30 mouse cellular contexts compared by ENCODE assay signal in the genomic region with DNA sequence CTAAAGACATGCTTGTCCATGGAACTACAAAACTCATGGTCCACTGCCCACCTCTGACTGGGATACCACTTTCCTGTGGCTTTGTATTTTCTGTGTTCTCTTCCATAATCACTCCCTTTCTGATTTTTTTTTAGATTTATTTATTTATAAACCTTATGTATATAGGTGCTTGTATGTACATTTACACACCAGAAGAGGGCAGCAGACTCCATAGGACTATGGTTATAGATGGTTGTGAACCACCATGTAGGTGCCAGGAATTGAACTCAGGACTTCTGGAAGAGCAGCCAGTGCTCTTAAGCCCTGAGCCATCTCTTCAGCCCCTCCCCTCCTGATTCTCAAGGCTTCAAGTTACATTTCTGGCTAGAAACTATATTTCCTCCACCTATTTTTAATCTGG. TPM values are rescaled to one million over a fixed set of nuclear protein-coding genes. Genes with fewer than 3 reads are reported as not detected.
A peak's percentile ranks its signal among the peaks of the same experiment; 100 is the strongest.
DNase-seq lines count a peak whose midpoint lies in the region; ATAC-seq and TF ChIP-seq lines count a peak whose summit lies in the region.
"Had no signal": no experiment of that assay in that cellular context is flagged by ENCODE, and none has a peak within 500 bp of the region (broad histone marks: within the 10 kb centered on the region; RNA-seq: fewer than 3 reads in every experiment).

No protein-coding gene starts in this region.

- peaks cover 37% of the 10 kb centered on the region for H3K36me3 ChIP-seq in intestine, postnatal 0 days (ENCODE audit: control insufficient read depth, insufficient read depth)
- peaks cover 2% of the 10 kb centered on the region; the same call in 1 of the 2 replicates for H3K36me3 ChIP-seq in intestine, embryonic 16.5 days (ENCODE audit: control insufficient read depth, insufficient read depth, low read length)
- peaks cover 11% of the 10 kb centered on the region; the same call in 1 of the 2 replicates for H3K36me3 ChIP-seq in midbrain, postnatal 0 days (ENCODE audit: insufficient read depth, low read length)
- peaks cover 20% of the 10 kb centered on the region for H3K36me3 ChIP-seq in midbrain, embryonic 16.5 days (ENCODE audit: control insufficient read depth, insufficient read depth, low read length)
- H3K36me3 ChIP-seq: stomach, embryonic 15.5 days had no signal

- peak; percentile 40 for TF ChIP-seq CTCF in intestine, postnatal 0 days (IDR thresholded peaks at IDR 0.05; ENCODE audit: low read depth)
- TF ChIP-seq CTCF in midbrain, postnatal 0 days (IDR thresholded peaks at IDR 0.05): peak; percentile 41
- peak; percentile 46 for TF ChIP-seq CTCF in Patski (IDR thresholded peaks at IDR 0.05)

- no peak overlapping the region for H3K9ac ChIP-seq in intestine, postnatal 0 days (ENCODE audit: low read depth, low read length)
- H3K9ac ChIP-seq in intestine, embryonic 16.5 days (ENCODE audit: low read depth, low read length): no peak overlapping the region
- H3K9ac ChIP-seq in midbrain, postnatal 0 days (replicated peaks; ENCODE audit: low read length, poor library complexity, severe bottlenecking): no peak overlapping the region
- H3K9ac ChIP-seq in midbrain, embryonic 16.5 days (ENCODE audit: low read depth, low read length): no peak overlapping the region
- H3K9ac ChIP-seq: embryonic facial prominence, embryonic 12.5 days; forebrain, embryonic 12.5 days; heart, embryonic 12.5 days; limb, embryonic 15.5 days; liver, embryonic 15.5 days; stomach, embryonic 15.5 days had no signal

- POLR2A ChIA-PET in Patski (lab: Charles Lee): no interaction called here

- CTCF ChIA-PET in Patski (lab: Charles Lee): interaction anchor here (1.0 to 1.1 kb wide), 2 partner anchors 10 to 245 kb away, joined by 3 read pairs; no protein-coding TSS in a partner anchor

- H3K27ac ChIP-seq in intestine, postnatal 0 days (ENCODE audit: low read depth, low read length): no peak overlapping the region
- H3K27ac ChIP-seq in intestine, embryonic 16.5 days (ENCODE audit: low read length): no peak overlapping the region
- H3K27ac ChIP-seq in midbrain, postnatal 0 days (ENCODE audit: low read depth, low read length): no peak overlapping the region
- no peak overlapping the region for H3K27ac ChIP-seq in midbrain, embryonic 16.5 days (ENCODE audit: low read length)
- H3K27ac ChIP-seq: embryonic facial prominence, embryonic 12.5 days; forebrain, embryonic 12.5 days; hindbrain, postnatal 0 days; limb, embryonic 15.5 days; liver, embryonic 15.5 days; stomach, embryonic 15.5 days had no signal

- no peaks in the 10 kb centered on the region for H3K4me1 ChIP-seq in intestine, postnatal 0 days (replicated peaks; ENCODE audit: control insufficient read depth, insufficient read depth, low read length)
- no peaks in the 10 kb centered on the region for H3K4me1 ChIP-seq in intestine, embryonic 16.5 days (ENCODE audit: control insufficient read depth, insufficient read depth, low read length)
- no peaks in the 10 kb centered on the region for H3K4me1 ChIP-seq in midbrain, postnatal 0 days (ENCODE audit: insufficient read depth, low read length)
- H3K4me1 ChIP-seq in midbrain, embryonic 16.5 days (ENCODE audit: control insufficient read depth, insufficient read depth, low read length): 0 out of 2 replicates have a peak, but pooled peaks cover 3% of the 10 kb centered on the region
- H3K4me1 ChIP-seq: heart, embryonic 12.5 days; limb, embryonic 15.5 days; liver, embryonic 15.5 days; stomach, embryonic 15.5 days had no signal

- H3K27me3 ChIP-seq in intestine, postnatal 0 days (replicated peaks; ENCODE audit: control insufficient read depth, insufficient read depth, low read length): no peaks in the 10 kb centered on the region
- H3K27me3 ChIP-seq in intestine, embryonic 16.5 days (replicated peaks; ENCODE audit: control insufficient read depth, insufficient read depth, low read length): no peaks in the 10 kb centered on the region
- H3K27me3 ChIP-seq in midbrain, postnatal 0 days (ENCODE audit: insufficient read depth, low read length): no peaks in the 10 kb centered on the region
- H3K27me3 ChIP-seq in midbrain, embryonic 16.5 days (ENCODE audit: control insufficient read depth, insufficient read depth, low read depth, low read length): no peaks in the 10 kb centered on the region
- H3K27me3 ChIP-seq in Patski: no peaks in the 10 kb centered on the region
- H3K27me3 ChIP-seq: embryonic facial prominence, embryonic 12.5 days; forebrain, embryonic 12.5 days; heart, embryonic 12.5 days; limb, embryonic 15.5 days; liver, embryonic 15.5 days; stomach, embryonic 15.5 days had no signal

- H3K9me3 ChIP-seq in intestine, postnatal 0 days (ENCODE audit: control insufficient read depth): no peaks in the 10 kb centered on the region
- no peaks in the 10 kb centered on the region for H3K9me3 ChIP-seq in intestine, embryonic 16.5 days (ENCODE audit: control insufficient read depth, low read length)
- no peaks in the 10 kb centered on the region for H3K9me3 ChIP-seq in midbrain, postnatal 0 days (ENCODE audit: low read length)
- H3K9me3 ChIP-seq in midbrain, embryonic 16.5 days (replicated peaks; ENCODE audit: control insufficient read depth, low read length, poor library complexity, severe bottlenecking): no peaks in the 10 kb centered on the region
- H3K9me3 ChIP-seq: embryonic facial prominence, embryonic 12.5 days; forebrain, embryonic 12.5 days; G1E; heart, embryonic 12.5 days; limb, embryonic 15.5 days; liver, embryonic 15.5 days; stomach, embryonic 15.5 days had no signal

- H3K4me2 ChIP-seq in intestine, postnatal 0 days (replicated peaks; ENCODE audit: low read depth): no peak overlapping the region
- H3K4me2 ChIP-seq in intestine, embryonic 16.5 days (ENCODE audit: low read depth, low read length): no peak overlapping the region
- H3K4me2 ChIP-seq in midbrain, postnatal 0 days (ENCODE audit: low read depth, low read length, poor library complexity, severe bottlenecking): no peak overlapping the region
- no peak overlapping the region for H3K4me2 ChIP-seq in midbrain, embryonic 16.5 days (ENCODE audit: low read length)
- H3K4me2 ChIP-seq: embryonic facial prominence, embryonic 12.5 days; forebrain, embryonic 12.5 days; heart, embryonic 12.5 days; limb, embryonic 15.5 days; liver, embryonic 15.5 days; midbrain, embryonic 11.5 days; stomach, embryonic 15.5 days had no signal

- DNase-seq in midbrain, postnatal 0 days (ENCODE audit: low spot score): no peak
- DNase-seq in Patski (ENCODE audit: low read depth, low spot score): no peak
- no peak for DNase-seq in right cerebral cortex, postnatal 36 days (ENCODE audit: low spot score in 2 of 2)
- DNase-seq: adrenal gland, postnatal 14 days; cerebellum, adult 2 months; cerebellum, postnatal 25 days; heart, postnatal 10 days; kidney, adult 2 months; kidney, postnatal 10 days; lung, postnatal 10 days; right cerebral cortex, postnatal 14 days; thymus, adult 18-20 months; thymus, postnatal 4 days had no signal

- in situ Hi-C loops in Patski (cut with MboI; ENCODE audit: low pct_unique_long_range_greater_than_20kb): no loop called here

- H3K4me3 ChIP-seq in intestine, postnatal 0 days (ENCODE audit: low read depth, low read length): no peak overlapping the region
- no peak overlapping the region for H3K4me3 ChIP-seq in intestine, embryonic 16.5 days (ENCODE audit: low read length)
- no peak overlapping the region for H3K4me3 ChIP-seq in midbrain, postnatal 0 days (ENCODE audit: low read depth, low read length)
- H3K4me3 ChIP-seq in midbrain, embryonic 16.5 days (ENCODE audit: low read depth, low read length): no peak overlapping the region
- H3K4me3 ChIP-seq: embryonic facial prominence, embryonic 12.5 days; forebrain, embryonic 12.5 days; heart, embryonic 12.5 days; limb, embryonic 15.5 days; liver, embryonic 15.5 days; stomach, embryonic 15.5 days had no signal

- no peak for ATAC-seq in intestine, postnatal 0 days
- ATAC-seq in intestine, embryonic 16.5 days: no peak
- no peak for ATAC-seq in midbrain, postnatal 0 days (ENCODE audit: low FRiP score)
- no peak for ATAC-seq in midbrain, embryonic 16.5 days
- ATAC-seq in Patski: no peak
- ATAC-seq in megakaryocyte, adult 5-6 weeks (ENCODE audit: poor library complexity, severe bottlenecking): no peak
- ATAC-seq: hindbrain, postnatal 0 days had no signal

RNA-seq across cellular contexts. Expression of a gene that starts 16.3 kb away (rescaled TPM):
- polyA plus RNA-seq in intestine, postnatal 0 days (2015; fragmentation: Nextera tagmentation; extraction: Ambion mirVana): 48.4 and 50.0 TPM in 2 replicates
- polyA plus RNA-seq in intestine, embryonic 16.5 days (2015; fragmentation: Nextera tagmentation; extraction: Ambion mirVana): 19.1 and 19.9 TPM in 2 replicates
- total RNA-seq in midbrain, postnatal 0 days (2014; rRNA removed): 4.6 TPM in 1 of 2 replicates, not detected in the other
- polyA plus RNA-seq in midbrain, postnatal 0 days (2015; fragmentation: Nextera tagmentation; extraction: Ambion mirVana): 1.5 and 1.8 TPM in 2 replicates
- 0.82 and 1.4 TPM in 2 replicates for polyA plus RNA-seq in midbrain, embryonic 16.5 days (2015; fragmentation: Nextera tagmentation; extraction: Ambion mirVana)
- 2.7 TPM for polyA plus RNA-seq in Patski (2021)
- total RNA-seq in megakaryocyte, adult 5-6 weeks (2015): not detected in 2 replicates
- total RNA-seq in megakaryocyte, adult 5-6 weeks (2017): 0.81 TPM in 1 of 2 replicates, not detected in the other
- total RNA-seq: gastrocnemius, adult 8-10 months; hindbrain, postnatal 0 days; left cerebral cortex, postnatal 14 days had no signal

RNA-seq across cellular contexts. Expression of a gene that starts 25.6 kb away (rescaled TPM):
- not detected in 2 replicates for polyA plus RNA-seq in intestine, postnatal 0 days (2015; fragmentation: Nextera tagmentation; extraction: Ambion mirVana)
- not detected in 2 replicates for polyA plus RNA-seq in intestine, embryonic 16.5 days (2015; fragmentation: Nextera tagmentation; extraction: Ambion mirVana)
- 4.5 and 5.8 TPM in 2 replicates for total RNA-seq in midbrain, postnatal 0 days (2014; rRNA removed)
- polyA plus RNA-seq in midbrain, postnatal 0 days (2015; fragmentation: Nextera tagmentation; extraction: Ambion mirVana): 6.9 and 7.2 TPM in 2 replicates
- polyA plus RNA-seq in midbrain, embryonic 16.5 days (2015; fragmentation: Nextera tagmentation; extraction: Ambion mirVana): 3.7 and 4.3 TPM in 2 replicates
- polyA plus RNA-seq in Patski (2021): not detected
- total RNA-seq in megakaryocyte, adult 5-6 weeks (2015): not detected in 2 replicates
- not detected in 2 replicates for total RNA-seq in megakaryocyte, adult 5-6 weeks (2017)
- total RNA-seq: adrenal gland, postnatal 14 days; gastrocnemius, adult 8-10 months; heart, postnatal 10 days; monocyte, adult 5-6 weeks had no signal
- polyA plus RNA-seq: G1E; gonadal fat pad, adult 2 months; liver, embryonic 15.5 days had no signal

RNA-seq across cellular contexts. Expression of a gene that starts 57.2 kb away (rescaled TPM):
- polyA plus RNA-seq in intestine, postnatal 0 days (2015; fragmentation: Nextera tagmentation; extraction: Ambion mirVana): 11.2 and 11.7 TPM in 2 replicates
- polyA plus RNA-seq in intestine, embryonic 16.5 days (2015; fragmentation: Nextera tagmentation; extraction: Ambion mirVana): 3.0 and 3.7 TPM in 2 replicates
- total RNA-seq in midbrain, postnatal 0 days (2014; rRNA removed): 35.3 and 37.6 TPM in 2 replicates
- polyA plus RNA-seq in midbrain, postnatal 0 days (2015; fragmentation: Nextera tagmentation; extraction: Ambion mirVana): 10.7 and 12.0 TPM in 2 replicates
- 14.4 and 17.1 TPM in 2 replicates for polyA plus RNA-seq in midbrain, embryonic 16.5 days (2015; fragmentation: Nextera tagmentation; extraction: Ambion mirVana)
- polyA plus RNA-seq in Patski (2021): 32.4 TPM
- 74.6 and 82.1 TPM in 2 replicates for total RNA-seq in megakaryocyte, adult 5-6 weeks (2015)
- total RNA-seq in megakaryocyte, adult 5-6 weeks (2017): 80.8 and 83.2 TPM in 2 replicates

RNA-seq across cellular contexts. Expression of a gene that starts 58.4 kb away (rescaled TPM):
- 147 TPM in 2 replicates for polyA plus RNA-seq in intestine, postnatal 0 days (2015; fragmentation: Nextera tagmentation; extraction: Ambion mirVana)
- polyA plus RNA-seq in intestine, embryonic 16.5 days (2015; fragmentation: Nextera tagmentation; extraction: Ambion mirVana): 237 and 261 TPM in 2 replicates
- total RNA-seq in midbrain, postnatal 0 days (2014; rRNA removed): 25.9 and 26.4 TPM in 2 replicates
- 61.9 and 63.5 TPM in 2 replicates for polyA plus RNA-seq in midbrain, postnatal 0 days (2015; fragmentation: Nextera tagmentation; extraction: Ambion mirVana)
- polyA plus RNA-seq in midbrain, embryonic 16.5 days (2015; fragmentation: Nextera tagmentation; extraction: Ambion mirVana): 82.4 and 84.1 TPM in 2 replicates
- 129 TPM for polyA plus RNA-seq in Patski (2021)
- total RNA-seq in megakaryocyte, adult 5-6 weeks (2015): 66.4 and 70.8 TPM in 2 replicates
- 50.8 and 57.1 TPM in 2 replicates for total RNA-seq in megakaryocyte, adult 5-6 weeks (2017)

RNA-seq across cellular contexts. Expression of a gene that starts 58.4 kb away (rescaled TPM):
- 0.30 TPM in 2 replicates for polyA plus RNA-seq in intestine, postnatal 0 days (2015; fragmentation: Nextera tagmentation; extraction: Ambion mirVana)
- 0.51 and 0.64 TPM in 2 replicates for polyA plus RNA-seq in intestine, embryonic 16.5 days (2015; fragmentation: Nextera tagmentation; extraction: Ambion mirVana)
- total RNA-seq in midbrain, postnatal 0 days (2014; rRNA removed): 0.22 and 0.66 TPM in 2 replicates
- polyA plus RNA-seq in midbrain, postnatal 0 days (2015; fragmentation: Nextera tagmentation; extraction: Ambion mirVana): 0.16 and 0.38 TPM in 2 replicates
- 0.71 and 0.93 TPM in 2 replicates for polyA plus RNA-seq in midbrain, embryonic 16.5 days (2015; fragmentation: Nextera tagmentation; extraction: Ambion mirVana)
- 5.2 TPM for polyA plus RNA-seq in Patski (2021)
- 4.1 and 5.6 TPM in 2 replicates for total RNA-seq in megakaryocyte, adult 5-6 weeks (2015)
- 2.6 and 2.9 TPM in 2 replicates for total RNA-seq in megakaryocyte, adult 5-6 weeks (2017)
